Mouse (Mus musculus): ENCODE measurements at regions not wholly inside any gene's neighbourhood (a gene's known extent, or its start where the extent isn't known, plus 50 kb on each side); places are given as distances from the start of the nearest gene placed in this dataset.

GRCm38 (mm10) chr8:53954476-53955158 lies 122.8 kb upstream of the Vegfc start:
- in situ Hi-C loops (cut with MseI, MboI), result no loop called here

- in situ Hi-C loops (cut with MseI, MboI), result no loop called here
Measured at GRCm38 (mm10) chr8:53956148-53956547, 121.3 kb upstream of the Vegfc start.

- in situ Hi-C loops (cut with MseI, MboI), result no loop called here
Measured at GRCm38 (mm10) chr8:53958548-53958947, 118.9 kb upstream of the Vegfc start.

- in situ Hi-C loops (cut with MseI, MboI), result no loop called here
Measured at GRCm38 (mm10) chr8:53962993-53963392, 114.4 kb upstream of the Vegfc start.

DNA sequence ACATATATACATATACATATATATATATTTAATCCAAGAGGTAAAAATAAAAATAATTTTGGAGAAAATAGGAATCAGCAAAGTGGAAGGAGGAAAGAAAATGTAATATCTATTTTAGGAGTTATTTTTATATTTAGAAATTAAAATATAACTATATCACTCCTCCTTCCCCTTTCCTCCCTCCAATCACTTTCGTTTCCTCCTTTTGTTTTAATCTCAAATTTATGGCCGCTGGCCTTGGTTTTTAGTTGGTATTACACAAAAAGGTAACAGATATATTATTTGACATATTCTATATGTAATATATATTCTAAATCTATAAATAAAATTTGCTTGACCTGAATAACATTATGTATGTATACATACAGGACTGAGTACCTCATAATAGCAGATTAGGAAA lies 93.1 kb upstream of the Vegfc start:
- in situ Hi-C loops (cut with MseI, MboI), result no loop called here

GRCm38 (mm10) chr8:53985685-53986084 lies 91.7 kb upstream of the Vegfc start:
- in situ Hi-C loops (cut with MseI, MboI), result no loop called here

GRCm38 (mm10) chr8:53994208-53994607 lies 83.2 kb upstream of the Vegfc start:
- in situ Hi-C loops (cut with MseI, MboI), result no loop called here

GRCm38 (mm10) chr8:53997461-53997860 lies 79.9 kb upstream of the Vegfc start:
- in situ Hi-C loops (cut with MseI, MboI), result no loop called here

GRCm38 (mm10) chr8:54002948-54003347 lies 74.5 kb upstream of the Vegfc start:
- in situ Hi-C loops (cut with MseI, MboI), result no loop called here

- in situ Hi-C loops (cut with MseI, MboI), result no loop called here
Measured at GRCm38 (mm10) chr8:54014096-54014495, 63.3 kb upstream of the Vegfc start.

- in situ Hi-C loops (cut with MseI, MboI), result no loop called here
Measured at GRCm38 (mm10) chr8:54018535-54019165, 58.8 kb upstream of the Vegfc start.

All from mouse trophoblast stem cell (cell line).